Mouse (Mus musculus) kidney, postnatal 25 days (tissue): ENCODE results near the gene Dennd1a.

ENCODE experiments used
- DNase-seq, 2 experiments: peaks; one replicate each; pipeline ENCODE4 v3.0.0; 2021; ENCODE audit warnings: mixed read lengths in 2 of 2

The Dennd1a gene

GRCm38 (mm10) chr2:38286733-38287551 is at the start of gene Dennd1a:
Dennd1a (minus strand) TSS chr2:38287390.
- DNase-seq, result peak; percentile 86 to 95

- DNase-seq, result no peak
These were observed 49.4 kb upstream of the Dennd1a start for GRCm38 (mm10) chr2:38336606-38337005.

- DNase-seq, result no peak
These were observed 46.5 kb upstream of the Dennd1a start for GRCm38 (mm10) chr2:38333586-38334119.

- DNase-seq, result no peak
These were observed 39.5 kb upstream of the Dennd1a start for GRCm38 (mm10) chr2:38326671-38327070.

- no peak for DNase-seq
These were observed 36.2 kb upstream of the Dennd1a start for GRCm38 (mm10) chr2:38323380-38323779.

- no peak for DNase-seq
These were observed 33.7 kb upstream of the Dennd1a start for GRCm38 (mm10) chr2:38320911-38321310.

- DNase-seq, result no peak
These were observed 31.9 kb upstream of the Dennd1a start for GRCm38 (mm10) chr2:38319086-38319485.

GRCm38 (mm10) chr2:38313399-38313798 is 26.2 kb upstream of the Dennd1a start:
- DNase-seq, result no peak

GRCm38 (mm10) chr2:38312921-38313320 is 25.7 kb upstream of the Dennd1a start:
- DNase-seq, result no peak

- no peak for DNase-seq
These were observed 18.0 kb upstream of the Dennd1a start for GRCm38 (mm10) chr2:38305152-38305551.

- no peak for DNase-seq
These were observed 13.8 kb upstream of the Dennd1a start for GRCm38 (mm10) chr2:38300941-38301340.

- DNase-seq, result no peak
These were observed 8.7 kb upstream of the Dennd1a start for GRCm38 (mm10) chr2:38295939-38296338.

- DNase-seq, result no peak
These were observed 4.3 kb upstream of the Dennd1a start for GRCm38 (mm10) chr2:38291526-38291925.

- DNase-seq, result peak in 1 of 2 experiments; percentile 42
These were observed 1.0 kb upstream of the Dennd1a start for GRCm38 (mm10) chr2:38288226-38288625.

- DNase-seq, result peak in 1 of 2 experiments; percentile 13
These were observed 807 bp downstream of the Dennd1a start for GRCm38 (mm10) chr2:38286433-38286732.

- DNase-seq, result peak; percentile 20 to 39
These were observed 1.3 kb downstream of the Dennd1a start for GRCm38 (mm10) chr2:38285781-38286432.

- peak; percentile 18 to 35 for DNase-seq
These were observed 3.2 kb downstream of the Dennd1a start for GRCm38 (mm10) chr2:38283961-38284360.

- DNase-seq, result no peak
These were observed 6.8 kb downstream of the Dennd1a start for GRCm38 (mm10) chr2:38280376-38280775.

- DNase-seq, result no peak
These were observed 12.2 kb downstream of the Dennd1a start for GRCm38 (mm10) chr2:38274973-38275372.

- no peak for DNase-seq
These were observed 23.5 kb downstream of the Dennd1a start for GRCm38 (mm10) chr2:38263653-38264052.

- no peak for DNase-seq
These were observed 28.1 kb downstream of the Dennd1a start for GRCm38 (mm10) chr2:38259052-38259451.

GRCm38 (mm10) chr2:38237616-38238015 is 49.6 kb downstream of the Dennd1a start:
- DNase-seq, result no peak

GRCm38 (mm10) chr2:38235593-38235992 is 51.6 kb downstream of the Dennd1a start:
- DNase-seq, result no peak

- peak in 1 of 2 experiments; percentile 33 for DNase-seq
These were observed 57.3 kb downstream of the Dennd1a start for GRCm38 (mm10) chr2:38229882-38230281.
